Mouse (Mus musculus) heart, adult 11 months (tissue): ENCODE results near the gene Olfr878.

ENCODE experiments used
- DNase-seq: peaks from one replicate; pipeline ENCODE4 v3.0.0; 2022

The Olfr878 gene

GRCm38 (mm10) chr9:37917540-37917939 is at the start of gene Olfr878:
Gene Olfr878 (plus strand): TSS chr9:37917840.
- DNase-seq: no peak

DNA sequence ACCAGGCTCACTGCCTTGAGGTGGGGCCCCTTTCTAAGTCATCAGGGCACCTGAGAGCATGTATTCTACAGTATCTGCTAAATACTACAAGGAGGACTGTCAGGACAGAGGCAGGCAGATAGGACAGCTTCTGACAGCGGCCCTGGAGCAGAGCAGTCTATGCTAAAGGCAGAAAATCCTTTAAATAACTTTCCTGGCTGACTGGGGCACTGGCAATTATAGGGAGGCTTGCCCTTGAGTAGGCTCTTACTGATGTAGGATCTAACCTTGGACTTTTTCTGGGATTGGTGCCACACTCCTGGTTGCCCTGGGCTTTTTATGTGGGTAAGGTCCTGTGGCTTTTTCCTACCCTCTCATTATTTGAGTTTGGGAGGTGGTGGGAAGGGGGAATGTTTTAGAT is 47.4 kb upstream of the Olfr878 start:
- peak; percentile 76 for DNase-seq

DNA sequence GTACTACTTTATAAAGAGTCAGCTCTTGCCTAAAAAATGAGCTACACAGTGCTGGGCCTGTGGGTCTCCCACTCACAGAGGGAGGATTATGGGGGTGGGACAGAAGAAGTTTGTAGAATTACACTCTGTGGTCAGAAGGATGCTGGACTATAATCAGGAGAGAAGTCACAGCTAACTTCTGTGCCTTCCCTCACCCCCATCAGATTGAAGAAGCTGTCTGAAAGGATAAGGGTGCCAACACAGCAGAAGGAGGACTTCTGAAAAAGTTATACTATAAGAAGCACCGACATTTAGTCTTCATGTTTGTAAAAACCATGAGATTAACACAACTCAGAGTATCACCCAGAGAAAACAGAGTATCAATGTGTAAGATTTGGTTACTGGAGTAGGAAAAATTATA is 46.5 kb upstream of the Olfr878 start:
- DNase-seq: no peak

- no peak for DNase-seq
These were observed 46.1 kb upstream of the Olfr878 start for GRCm38 (mm10) chr9:37871536-37871935.

GRCm38 (mm10) chr9:37890960-37891359 is 26.7 kb upstream of the Olfr878 start:
- no peak for DNase-seq

DNA sequence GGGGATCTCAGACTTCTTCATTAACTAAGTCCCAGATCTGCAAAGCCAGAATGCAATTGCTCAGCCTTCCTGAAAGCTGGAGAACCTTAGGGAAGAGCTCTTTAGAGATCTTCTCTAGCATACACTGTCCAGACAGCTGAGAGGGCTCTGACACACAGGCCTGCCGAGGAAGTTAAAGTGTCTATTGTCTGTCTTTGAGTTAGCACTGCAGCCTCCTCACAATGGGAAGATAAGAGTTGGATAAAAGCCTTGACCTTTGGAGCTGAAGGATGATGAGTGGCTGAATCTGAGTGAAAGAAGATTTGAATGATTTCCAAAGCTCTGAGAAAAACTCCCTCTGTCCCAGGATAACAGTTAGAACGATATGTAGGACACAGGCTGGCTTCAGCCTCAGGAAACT is 21.0 kb upstream of the Olfr878 start, which contains the start of gene Olfr145:
Gene Olfr145, plus strand, starts transcription at position 64 of the 400 bp plus-strand sequence.
- no peak for DNase-seq

DNA sequence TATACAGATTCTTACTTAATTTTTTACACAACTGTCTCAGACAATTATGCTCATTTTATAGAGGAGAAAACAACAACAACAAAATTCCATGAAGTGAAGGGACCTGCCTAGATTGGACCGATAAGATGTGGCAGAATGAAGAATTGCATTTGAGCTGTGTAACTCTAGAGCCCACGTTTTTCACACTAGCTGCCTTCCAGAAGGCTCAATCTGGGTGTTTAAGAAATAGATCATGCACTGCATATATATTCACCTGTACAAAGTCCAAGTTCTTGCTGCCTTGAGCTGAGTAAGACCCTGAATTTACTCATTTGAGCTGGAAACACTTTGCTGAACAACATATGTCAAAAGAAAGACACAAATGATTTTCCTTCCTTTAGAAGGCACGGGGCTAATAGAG is 12.1 kb upstream of the Olfr878 start:
- DNase-seq: no peak

DNA sequence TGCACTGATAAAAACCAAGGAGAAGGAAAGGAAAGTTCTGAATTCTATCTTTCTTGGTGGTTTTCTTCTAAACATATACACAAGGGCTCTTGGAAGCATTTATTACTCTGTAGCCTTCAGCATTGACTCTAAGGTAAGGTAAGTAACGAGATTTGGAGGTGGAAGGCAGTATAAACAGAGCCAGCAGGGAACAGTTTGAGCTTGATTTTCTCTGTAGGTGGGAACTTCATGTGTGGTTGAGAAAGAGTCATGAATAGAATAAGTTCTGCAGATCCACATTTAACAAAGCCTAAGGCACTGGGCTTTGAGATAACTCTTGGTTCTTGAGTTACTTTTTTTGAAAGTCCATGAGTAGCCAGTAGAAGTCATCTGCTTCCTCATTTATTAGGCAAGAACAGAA is 378 bp downstream of the Olfr878 start:
- DNase-seq: no peak

DNA sequence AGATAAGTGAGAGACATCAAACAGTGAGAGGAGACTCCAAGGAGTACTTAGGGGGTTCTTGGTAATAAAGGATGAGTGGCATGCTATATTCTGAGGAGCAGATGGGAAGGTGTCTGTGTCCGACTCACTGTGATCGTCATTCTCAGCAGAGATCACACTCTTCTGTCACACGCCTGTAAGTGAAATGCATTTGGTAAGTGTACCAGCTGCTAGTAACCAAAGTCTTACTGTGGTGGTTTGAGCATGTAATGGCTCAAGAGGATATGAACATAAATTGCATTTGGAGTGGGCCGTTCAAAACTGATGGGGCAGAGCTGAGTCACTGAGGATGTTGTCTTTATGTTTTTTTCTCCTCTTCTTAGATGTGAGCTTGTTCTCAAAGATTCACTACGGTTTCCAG is 6.6 kb downstream of the Olfr878 start:
- no peak for DNase-seq

DNA sequence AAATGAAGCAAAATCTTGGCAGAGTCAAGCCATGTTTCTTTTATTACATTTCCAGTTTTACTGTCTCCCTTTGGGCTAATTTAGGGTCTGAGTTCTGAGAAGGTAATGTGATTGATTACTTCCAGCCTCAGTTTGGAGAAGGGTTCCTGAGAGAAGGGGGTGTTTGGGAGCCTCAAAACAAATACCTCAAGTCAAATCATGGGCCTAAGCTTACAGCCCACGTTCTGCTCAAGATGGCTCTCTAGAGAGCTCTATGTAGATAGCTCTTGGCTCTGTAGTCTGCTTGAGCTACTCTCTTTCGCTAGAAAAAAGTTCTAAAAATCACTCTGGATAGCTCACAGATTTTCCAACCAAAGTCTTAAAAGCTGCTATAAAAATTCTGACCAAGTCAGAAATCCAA is 7.8 kb downstream of the Olfr878 start:
- DNase-seq: no peak

DNA sequence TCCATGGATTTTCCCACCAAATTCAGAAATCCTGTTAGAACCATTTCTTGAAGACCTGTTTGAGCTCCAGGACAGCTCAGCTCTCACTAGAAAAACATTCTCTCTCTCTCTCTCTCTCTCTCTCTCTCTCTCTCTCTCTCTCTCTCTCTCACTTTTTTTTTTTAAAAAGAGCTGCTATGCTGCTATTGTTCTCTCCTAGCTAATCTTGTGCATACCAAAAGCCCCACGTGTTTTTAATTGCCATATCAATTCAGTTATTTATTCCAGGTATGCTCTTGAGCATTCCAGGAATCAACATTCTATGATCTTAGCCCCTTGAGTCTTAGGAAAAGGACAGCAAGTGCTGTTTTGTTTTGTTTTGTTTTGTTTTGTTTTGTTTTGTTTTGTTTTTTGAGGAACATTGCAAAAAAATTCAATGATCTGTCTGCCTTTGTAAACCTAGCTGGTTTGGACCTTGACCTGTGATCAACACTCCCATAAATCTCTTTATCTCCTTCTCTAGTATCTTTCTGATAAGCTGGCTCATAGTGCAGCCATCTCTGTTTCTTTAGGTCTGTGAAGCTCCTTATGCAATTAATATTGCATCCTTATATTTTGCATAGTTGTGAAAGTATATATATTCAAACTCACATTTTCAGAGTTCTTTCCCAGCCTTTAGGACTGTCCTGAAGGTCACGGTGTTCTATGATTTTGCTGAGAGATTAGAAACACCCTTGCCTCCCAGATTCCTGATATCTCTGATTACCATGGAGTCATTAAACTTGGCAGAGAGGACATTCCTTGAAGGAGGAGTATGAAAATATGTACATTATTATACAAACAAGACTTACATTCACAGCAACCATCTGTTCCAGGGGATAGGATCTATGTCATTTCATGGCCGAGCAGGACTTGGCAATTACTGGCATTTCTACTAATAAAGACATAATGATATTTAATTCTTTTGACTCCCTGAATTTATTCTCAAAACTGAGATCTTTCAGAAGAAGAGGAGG is 8.7 kb downstream of the Olfr878 start:
- no peak for DNase-seq

DNA sequence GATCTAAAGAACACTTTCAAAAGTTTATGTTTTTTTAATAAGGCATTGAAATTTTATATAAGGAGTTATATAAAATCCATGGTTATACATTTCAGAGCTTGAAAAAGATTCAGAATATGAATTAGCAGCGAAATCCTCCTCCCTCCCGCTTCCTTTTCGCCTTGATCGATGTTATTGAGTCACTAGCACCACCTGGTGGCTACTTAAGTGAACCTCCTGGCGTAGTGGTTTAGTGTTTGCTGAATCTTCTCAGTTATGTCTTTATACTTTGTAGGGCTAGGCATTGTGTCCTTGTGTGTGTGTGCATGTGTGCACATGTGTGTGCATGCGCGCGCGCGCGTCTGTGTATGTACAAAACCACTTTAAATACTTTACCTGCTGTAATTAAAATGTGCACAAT is 14.9 kb downstream of the Olfr878 start:
- peak; percentile 82 for DNase-seq

- DNase-seq: no peak
These were observed 16.5 kb downstream of the Olfr878 start for GRCm38 (mm10) chr9:37934146-37934545.

DNA sequence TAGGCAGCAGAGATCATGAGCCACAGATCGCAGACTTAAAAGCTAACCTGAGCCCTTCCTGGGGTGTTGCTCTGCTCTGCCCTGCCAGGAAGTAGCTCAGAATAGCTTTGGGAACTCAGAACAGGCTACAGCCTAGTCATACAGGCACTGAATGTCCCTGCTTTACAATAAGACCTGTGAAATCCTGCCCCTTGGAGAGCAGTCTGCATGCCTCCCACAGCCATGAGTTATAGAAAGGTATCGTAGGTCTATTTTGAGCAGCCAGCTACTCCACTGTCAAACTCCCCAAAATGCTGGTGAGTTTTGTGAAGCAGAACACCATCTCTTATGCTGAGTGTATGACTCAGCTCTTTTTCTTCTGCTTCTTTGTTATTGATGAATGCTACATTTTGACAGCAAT is 23.5 kb downstream of the Olfr878 start:
- DNase-seq: no peak
